Mouse (Mus musculus) cerebellum, adult 9-11 months (tissue): ENCODE results near the gene Tmem213.

Experiments used
- DNase-seq: peaks from one replicate; pipeline ENCODE4 v3.0.0; 2022

Gene Tmem213

DNA sequence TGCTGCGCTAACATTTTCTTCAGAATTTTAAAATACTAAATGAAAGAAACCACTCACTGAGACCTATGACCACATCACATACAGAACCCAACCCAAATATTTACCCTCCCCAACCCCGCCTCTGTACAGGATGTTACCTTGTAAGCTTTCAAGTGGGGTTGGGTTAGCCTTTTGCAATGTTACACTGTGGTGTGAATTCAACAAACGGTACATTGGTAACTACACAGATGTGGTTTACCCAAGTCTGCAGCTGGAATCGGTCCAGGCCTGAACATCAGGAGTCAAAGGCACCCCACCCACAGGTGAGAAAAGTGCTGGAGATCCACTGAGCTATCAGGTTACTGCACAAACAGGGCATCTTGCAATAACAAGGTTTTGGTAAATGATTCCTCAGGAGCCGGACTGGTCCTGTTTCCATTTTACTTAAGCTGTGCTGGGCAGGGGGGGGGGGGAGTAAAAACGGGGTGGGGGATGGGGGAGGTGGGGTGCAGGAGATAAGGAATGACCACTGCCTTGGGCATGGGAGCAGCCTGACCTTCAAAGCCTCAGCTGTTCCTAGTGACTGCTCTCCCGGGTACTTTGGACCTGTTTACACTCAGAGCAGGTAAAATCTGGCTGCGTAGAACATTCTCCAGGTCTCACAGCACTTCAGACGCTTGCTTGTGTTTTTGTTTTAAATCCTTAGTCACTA lies 11.8 kb downstream of the Tmem213 start:
- no peak for DNase-seq

DNA sequence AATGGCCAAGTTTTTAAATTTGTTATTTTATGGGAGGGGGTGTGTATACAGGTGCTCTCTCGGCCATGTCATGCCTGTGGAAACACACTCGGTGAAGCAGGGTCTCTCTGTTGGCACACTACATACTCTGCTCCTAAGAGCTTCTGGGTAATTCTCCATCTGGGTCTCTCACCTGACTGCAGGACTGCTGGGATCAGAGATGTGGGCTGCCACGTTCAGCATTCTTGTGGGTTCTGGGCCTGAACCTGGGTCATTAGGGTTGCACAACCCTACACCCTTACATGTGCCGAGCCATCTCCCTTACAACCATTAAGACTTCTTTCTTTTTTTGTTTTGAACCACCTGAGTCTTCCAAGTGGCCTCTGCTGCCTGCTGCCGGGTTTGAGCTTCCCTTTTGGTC lies 12.8 kb downstream of the Tmem213 start:
- no peak for DNase-seq

DNA sequence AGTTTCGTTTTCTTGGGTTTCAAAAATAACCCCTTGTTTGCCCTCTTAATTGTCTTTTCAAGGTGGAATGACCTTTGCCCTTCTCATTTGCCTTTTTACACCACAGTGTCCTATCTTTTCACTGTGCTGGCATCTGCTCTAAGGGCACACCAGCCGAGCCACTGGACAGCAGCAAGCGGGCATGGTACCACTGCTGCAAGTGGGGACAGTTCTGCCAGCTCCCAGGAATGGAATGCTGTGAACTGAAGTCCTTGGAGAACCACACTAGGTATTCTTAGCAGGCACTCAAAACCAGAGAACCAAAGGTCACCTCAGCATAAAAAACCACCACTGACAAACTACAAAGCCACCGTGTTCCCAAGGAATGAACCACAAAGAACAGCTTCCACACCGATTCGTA lies 13.7 kb downstream of the Tmem213 start:
- no peak for DNase-seq

DNA sequence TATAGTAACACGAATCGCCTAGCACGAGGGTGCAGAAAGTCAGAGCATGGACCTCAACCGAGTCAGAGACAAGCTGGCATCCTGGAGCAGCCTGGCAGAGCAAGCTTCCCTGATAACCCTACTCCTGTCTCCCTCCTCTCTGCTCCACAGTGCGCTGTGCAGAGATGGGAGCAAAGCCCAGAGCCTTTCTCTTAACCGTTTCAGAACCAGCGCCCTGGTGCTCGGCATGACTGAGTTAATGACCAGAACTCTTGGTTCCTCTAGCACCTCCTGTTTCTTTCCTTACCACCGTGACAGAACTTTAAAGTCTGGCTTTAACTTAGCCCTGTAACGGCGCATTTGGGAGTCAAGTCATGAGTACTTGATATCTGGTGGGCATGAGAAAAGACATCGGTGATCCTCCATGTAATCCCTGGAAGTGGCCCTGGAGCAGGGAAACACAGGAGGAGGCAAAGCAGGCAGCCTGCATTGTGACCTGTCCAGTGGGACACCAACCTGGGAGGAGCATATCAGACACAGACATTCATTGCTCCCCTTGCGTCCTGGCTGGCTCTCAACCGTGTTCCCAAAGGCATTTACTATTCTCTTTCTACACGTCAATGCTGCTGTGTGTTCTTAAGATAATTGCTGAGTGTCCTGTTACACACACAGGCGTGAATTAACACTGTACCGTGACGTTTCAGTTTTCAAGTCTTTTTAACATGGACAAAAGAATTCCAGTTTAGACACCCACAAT lies 14.6 kb downstream of the Tmem213 start:
- no peak for DNase-seq

DNA sequence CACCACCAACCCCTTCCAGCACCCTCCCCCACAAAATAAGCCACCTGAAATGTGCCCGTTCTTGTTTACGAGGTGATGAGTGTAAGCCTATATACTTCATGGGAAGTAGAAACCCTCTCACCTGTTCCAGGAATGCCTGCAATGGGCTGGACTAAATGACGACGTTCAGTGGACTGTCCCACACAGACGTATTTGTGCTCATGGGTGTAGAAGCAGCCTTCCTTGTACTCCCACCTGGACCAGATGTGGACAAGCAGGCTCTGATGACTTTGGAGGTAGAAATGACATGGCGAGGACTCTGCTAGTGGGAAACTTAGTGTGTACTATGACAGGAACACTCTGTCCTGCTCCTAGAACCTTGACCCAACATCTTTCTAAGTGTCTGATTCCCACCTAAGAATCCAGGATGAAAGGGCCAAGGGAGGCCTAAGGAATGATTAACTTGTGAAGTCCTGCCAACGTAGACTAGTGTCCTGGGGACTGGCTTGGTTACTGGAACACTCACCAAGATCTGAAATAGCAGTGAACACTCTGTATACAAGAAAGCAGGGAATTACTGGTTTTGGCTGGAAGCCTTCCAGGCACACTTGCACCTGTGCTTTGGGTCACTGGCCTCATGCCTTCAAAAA lies 15.3 kb downstream of the Tmem213 start, which contains the start of gene Atp6v0a4:
Gene Atp6v0a4, minus strand, starts transcription at position 380 of the 629 bp plus-strand sequence.
- no peak for DNase-seq

DNA sequence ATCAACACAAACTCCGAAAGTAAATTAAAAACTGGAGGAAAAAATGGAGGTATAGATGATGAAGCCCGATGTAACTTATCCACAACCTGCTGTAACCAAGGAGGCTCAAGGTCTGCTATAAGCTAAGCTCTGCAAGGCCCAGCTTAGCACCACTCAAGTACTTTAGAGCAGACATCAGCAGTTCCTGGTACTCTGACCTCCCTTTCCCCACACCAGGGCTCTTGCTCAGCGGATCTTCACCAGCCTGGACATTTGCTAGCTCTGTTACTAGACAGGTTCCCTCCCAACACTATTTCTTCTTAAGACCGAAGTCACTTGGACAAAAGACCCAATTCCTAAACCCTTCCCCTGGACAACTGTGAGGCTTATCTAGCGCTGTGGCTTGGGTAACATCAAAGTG lies 15.8 kb downstream of the Tmem213 start:
- DNase-seq = no peak

DNA sequence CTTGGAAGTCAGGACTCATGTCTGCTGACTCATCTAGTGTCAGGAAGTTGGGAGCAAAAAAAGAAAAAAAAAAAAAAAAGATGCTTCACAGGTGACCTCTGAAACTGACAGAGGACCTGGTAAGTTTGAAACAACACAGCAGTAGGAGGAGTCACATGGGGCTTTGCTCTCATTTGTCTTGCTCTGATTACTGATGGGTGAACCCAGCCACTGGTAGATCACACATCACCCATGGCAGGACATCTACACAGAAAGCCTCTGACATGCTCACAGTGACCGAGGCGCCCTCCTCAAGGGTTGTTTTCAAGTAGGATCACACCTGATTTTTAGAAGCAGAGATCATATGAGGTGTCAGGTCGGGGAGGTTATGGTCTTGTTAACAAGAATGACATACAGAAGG lies 16.4 kb downstream of the Tmem213 start:
- DNase-seq = no peak

DNA sequence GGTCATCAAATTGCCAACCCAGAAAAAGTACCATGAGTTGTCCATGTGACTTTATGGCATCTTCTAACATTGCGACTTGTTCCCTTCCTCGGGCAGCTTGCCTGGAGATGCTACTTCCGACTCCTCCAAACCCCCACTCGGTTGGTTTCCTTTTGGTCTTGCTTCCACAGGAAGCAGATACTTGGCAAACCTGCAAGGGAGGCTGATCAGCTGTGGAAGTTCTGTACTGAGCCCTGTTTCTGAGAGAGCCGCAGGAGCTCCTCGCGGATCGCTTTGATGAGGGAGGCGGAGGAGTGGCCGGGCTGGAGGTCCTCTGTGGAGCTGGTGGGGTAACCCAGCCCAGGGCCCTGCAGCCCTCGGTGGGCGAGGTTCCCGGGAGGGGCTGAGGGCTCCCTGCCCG lies 19.1 kb downstream of the Tmem213 start:
- DNase-seq = no peak

DNA sequence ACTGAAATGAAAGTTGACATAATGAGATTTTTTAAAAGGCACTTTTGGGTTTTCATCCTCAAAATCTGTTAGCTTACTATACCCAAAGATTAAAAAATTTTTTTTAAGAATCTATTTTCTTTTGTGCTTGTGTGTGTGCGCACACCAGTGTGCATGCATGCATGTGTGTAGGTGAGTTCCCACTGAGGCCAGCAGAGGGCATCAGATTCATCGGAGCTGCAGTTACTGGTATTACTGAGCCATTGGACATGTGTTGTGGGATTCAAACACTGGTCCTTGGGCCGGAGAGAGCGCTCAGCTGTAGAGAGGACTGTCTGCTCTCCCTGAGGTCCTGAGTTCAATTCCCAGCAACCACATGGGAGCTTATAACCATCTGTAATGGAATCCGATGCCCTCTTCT lies 20.8 kb downstream of the Tmem213 start:
- no peak for DNase-seq

DNA sequence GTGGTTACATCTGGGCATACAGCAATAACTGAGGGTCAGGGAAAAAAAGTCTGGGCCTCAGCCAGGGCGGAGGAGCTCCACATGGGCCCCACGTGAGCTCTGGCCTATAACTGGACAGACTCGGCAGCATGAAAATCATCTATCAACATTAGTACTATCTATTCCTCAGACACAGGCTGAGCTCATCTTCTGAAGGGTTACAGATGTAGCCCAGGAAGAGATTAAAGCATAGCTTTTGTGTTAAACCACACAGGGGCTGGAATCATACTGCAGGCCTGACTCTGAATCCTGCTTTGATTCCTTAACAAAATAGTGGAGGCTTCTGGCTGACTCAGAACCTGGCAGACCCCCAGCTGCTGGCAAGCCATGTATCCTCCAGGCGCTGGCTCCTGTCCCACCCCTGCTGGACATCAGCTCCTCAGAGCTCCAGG lies 22.8 kb downstream of the Tmem213 start:
- peak; percentile 61 for DNase-seq

DNA sequence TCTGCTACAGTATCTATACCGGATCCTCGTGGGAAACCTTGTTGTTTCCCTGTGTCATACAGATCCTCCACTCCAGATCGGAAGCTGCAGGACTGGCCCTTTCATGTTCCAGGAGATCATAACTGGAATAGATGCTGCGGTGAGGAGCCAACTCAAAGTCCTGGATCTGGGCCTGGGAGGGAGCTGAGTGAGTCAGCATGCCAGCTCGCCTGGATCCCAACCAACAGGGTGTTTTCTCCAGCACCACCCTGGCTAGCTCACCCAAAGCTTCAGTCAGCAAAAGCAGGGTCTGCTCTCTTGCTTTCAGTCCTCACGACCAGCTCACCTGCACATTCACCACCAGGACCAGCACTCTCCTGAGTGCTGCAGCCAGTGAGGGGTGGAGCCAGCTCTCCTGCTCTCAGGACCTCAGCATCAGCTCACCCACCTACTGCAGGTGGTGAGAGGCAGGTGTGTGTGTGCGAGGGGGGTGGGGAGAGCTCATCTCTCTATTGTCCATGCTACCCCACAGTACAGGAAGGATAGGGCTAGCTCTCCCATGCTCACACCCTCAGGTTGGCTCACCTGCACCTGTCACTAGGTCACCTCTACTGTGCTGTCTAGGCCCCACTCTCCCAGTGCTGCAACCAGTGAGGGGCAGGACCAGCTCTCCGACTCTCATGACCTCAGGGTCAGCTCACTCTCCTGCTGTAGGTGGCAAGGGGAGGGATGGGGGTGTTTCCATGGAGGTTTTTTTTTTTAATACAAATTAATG lies 25.9 kb downstream of the Tmem213 start:
- DNase-seq = peak; percentile 73

DNA sequence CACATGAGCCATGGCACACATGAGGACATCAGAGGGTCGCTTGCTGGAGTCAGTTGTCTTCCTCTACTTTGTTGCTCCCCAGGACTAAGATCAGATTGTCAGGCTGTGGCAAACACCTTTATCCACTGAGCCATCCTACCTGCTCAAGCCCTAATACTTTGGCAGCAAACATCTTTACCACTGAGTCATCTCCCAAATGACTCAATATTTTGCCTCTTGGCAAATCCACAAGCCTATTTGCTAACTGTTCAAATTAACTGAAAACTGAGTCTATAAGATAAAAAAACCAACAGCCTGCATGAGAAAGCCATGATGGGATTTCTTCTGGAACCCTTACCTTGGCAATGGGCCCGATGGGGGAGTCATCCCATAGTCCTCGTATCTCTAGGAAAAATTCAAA lies 30.0 kb downstream of the Tmem213 start:
- DNase-seq = no peak

DNA sequence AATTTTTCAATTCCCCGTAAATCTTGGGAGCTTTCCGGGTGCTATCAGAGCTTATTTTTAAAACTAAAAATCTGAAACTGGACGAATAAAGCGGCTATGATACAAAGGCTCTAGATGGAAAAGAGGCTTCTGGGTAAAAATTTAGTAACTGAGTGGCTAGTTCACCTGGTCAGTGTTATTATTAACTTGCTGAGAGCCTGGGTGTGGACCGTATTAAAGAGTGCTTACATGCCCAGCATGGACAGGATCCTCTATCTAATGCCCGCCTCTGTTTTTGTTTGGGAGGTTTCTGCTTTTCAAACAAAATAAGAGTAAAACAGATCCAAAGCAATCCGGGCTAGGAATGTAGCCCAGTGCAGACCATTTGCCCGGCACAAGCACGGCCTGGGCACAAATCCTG lies 31.3 kb downstream of the Tmem213 start:
- no peak for DNase-seq

DNA sequence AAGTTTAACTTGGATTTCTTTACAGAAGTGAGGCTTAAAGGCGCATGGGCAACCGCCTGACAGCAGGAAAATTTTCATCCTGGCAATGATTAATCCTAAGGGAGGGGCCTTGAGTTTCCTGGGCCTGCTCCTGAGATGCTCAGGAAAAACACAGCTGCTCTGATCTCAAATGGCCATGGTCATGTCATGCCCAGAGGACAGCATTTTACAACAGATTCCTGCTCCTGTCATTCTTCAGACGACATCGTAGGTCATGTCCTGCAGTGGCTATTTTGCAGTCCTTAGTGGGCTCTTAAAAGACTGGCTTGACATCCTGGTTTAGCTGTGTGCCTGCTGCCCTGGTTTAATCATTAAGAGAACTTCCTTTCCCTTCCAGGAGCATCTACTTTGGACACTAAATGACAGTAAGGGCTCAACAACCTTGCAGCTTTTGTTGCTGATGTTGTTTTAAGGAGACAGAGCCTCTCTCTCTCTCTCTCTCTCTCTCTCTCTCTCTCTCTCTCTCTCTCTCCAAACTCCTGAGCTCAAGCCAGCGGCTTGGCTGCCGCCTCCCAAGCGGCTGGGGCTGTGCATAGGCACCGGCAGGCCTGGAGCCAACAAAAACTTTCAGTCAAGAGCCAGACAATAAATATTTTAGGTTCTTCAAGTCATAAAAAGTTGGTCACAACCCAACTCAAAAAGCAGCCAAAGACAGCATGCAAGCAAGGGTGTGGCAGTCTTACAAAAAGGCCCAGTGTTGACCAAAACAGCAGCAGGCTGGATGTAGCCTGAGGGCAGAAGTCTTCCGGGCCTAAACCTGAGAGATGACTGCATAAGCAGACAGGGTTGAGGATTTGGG lies 35.3 kb downstream of the Tmem213 start:
- DNase-seq = no peak

DNA sequence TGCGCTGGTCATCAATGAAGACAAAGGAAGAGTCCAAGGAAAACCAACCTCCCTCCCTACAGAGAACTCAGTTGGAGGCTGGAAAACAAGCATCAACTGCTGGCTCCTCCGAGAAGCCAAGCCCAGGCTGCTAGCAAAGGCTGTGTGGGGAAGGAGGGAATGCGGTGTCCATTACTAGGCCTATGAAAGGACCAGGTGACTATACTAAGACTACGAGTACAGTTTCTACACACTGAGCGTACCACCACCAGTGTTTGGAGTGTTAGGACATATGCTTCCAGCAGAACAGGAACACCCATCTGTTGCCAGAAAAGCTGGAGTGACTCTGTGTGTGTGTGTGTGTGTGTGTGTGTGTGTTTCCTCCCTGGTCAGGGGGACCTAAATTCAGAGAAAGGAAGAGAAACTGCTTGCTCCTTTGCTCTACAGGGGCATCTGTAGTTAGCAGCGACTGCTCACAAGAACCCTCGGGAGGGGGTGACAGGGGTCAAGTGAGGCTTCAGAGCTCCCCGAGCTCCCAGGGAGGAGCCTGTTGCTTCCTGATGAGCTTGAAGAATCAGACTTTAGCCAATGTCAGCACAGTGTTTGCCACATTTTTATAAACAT lies 36.5 kb downstream of the Tmem213 start:
- no peak for DNase-seq

DNA sequence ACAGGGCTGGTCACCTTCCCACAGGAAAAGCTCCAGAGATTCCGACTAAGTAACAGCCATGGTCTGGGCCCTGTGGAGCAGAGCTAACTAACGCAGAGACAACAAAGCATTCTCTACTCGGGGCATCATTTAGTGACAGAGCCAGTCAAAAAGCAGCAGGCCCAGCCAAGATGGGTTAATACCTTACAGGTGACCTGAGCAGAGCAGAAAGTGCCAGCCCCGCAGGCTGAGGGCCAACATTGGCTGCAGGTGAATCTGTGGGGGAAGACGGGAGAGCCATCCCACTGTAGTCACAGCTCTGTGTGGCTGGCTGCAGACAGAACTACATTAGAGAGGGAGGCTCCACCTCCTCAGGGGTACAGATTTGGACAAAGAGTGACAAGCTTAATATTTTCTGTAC lies 38.2 kb downstream of the Tmem213 start:
- DNase-seq = no peak

DNA sequence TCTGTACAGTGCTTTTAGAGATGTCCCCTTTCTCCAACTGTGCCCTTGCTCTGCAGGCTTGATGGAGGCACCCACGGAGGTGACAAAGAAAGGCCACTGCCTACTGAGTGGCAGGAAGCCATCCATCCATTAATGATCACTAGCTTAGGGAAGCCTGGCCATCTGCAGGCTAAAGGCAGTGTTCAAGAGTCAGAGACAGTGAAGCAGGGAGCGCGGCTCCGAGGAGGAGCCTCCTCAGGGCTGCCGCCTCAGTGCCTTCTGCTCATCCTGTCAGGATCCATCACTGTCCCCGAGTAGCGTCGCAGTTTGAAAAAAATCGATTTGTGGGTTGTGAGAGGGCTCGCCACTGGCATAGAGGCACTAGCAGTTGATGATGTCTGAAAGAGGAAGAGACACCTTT lies 39.6 kb downstream of the Tmem213 start:
- no peak for DNase-seq

DNA sequence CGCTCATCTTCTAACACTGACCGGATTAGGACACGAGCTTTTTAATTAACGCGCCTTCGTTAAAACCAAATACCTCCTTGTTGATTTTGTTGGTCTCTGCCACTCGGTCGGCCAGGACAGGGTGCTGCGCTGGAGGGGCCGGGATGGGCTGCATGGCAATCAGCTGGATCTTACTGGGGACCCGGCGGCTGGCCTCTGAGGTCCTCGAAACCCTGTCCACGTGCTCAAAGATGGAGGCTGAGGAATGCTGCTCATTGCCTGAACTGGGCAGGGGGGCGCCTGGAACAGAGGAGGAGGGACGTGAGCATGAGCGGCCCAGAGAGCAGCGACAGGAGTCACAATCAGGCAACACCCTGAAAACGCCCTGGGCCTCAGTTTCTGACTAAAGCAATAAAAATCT lies 40.4 kb downstream of the Tmem213 start:
- no peak for DNase-seq

DNA sequence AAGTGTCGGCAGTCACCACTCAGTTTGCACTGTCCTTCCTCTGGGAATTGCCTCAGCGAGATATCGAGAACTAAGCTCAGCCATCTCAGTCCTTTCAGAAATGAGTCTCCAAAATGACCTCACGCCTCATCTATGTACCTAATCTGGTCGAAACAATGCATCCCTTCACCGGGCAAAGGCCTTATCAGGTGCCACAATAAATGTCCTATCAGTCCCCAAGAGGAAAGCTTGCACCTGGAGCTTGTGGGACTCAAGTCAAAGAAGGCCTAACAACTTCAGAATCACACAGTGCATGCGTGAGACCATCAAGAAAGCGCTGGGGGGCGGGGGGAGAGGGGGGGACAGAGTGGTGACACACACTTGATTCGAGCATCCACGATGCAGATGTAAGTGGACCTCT lies 43.2 kb downstream of the Tmem213 start:
- no peak for DNase-seq

DNA sequence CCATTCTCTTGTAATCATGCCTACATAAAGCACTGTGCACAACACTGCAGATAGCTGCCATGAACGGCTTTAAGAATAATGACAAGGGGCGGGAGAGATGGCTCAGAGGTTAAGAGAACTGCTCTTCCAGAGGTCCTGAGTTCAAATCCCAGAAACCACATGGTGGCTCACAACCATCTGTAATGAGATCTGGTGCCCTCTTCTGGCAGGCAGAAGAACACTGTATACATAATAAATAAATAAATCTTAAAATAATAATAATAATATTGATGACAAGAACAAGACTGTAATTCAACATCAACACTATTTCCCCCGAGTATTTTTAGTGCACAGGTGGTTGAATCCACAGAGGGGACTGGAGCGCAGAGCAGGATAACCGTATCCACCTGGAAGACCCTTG lies 47.1 kb downstream of the Tmem213 start:
- no peak for DNase-seq

DNA sequence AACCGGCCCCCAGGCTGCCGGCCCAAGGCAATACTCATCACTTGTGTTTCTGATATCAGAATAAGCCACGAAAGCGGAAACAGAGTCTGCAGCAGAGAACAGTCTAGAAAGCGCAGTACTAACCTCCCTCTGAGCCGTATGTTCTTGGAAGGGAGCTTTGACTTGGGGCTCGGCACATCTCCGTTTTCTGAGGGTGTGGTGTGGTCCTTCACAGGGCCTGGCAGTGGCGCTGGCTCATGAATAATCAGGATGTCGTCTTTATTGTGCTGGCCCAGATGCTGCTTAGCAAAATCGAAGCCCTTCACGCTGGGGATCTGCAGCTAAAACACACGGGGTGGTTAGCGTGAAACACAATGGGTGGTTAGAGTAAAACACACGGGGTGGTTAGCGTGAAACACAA lies 48.9 kb downstream of the Tmem213 start:
- no peak for DNase-seq

DNA sequence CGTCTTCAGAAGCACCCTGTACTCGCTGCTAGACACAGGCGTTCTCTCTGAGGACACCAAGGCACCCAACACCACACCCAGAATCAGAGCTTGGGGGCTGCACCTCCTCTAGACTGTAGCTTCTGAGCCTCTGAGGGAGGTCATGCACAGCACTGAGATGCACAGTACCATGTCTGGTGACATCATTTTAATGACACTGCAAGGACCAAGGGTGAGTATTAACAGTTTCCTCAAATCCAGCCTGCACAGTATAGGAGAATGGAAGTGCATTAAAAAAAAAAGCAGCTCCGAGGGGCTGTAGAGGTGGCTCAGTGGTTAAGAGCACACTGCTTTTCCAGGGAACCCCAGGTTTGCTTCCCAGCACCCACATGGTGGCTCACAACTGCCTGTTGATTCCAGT lies 50.5 kb downstream of the Tmem213 start:
- DNase-seq = no peak
